ENCODE assay signal across 28 mouse cellular contexts in the genomic region with DNA sequence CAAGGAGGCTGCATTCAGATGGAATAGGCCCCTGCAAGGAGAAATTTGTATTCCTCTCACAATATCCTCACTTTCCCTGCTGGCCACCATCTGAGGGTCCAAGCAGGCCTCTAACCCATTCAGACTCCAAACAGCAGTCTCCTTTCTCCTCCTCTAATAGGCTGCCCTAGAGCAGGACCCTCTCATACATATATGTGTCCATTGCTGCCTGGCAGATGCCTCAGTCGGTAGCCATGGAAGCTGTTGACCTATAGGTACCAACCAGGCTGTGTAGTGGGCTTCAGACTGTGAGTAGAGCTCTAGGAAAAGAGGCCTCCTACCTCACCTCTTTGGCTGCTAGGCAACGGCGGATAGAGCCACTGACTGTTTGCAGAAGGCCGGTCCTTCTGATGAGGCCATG.
DNase-seq lines count a peak whose midpoint lies in the region; ATAC-seq and TF ChIP-seq lines count a peak whose summit lies in the region.
"Had no signal": no experiment of that assay in that cellular context is flagged by ENCODE, and none has a peak within 500 bp of the region (broad histone marks: within the 10 kb centered on the region; RNA-seq: fewer than 3 reads in every experiment).

No protein-coding gene starts in this region.

- 0 out of 2 replicates have a peak, but pooled peaks have one; percentile 11 for ATAC-seq in hindbrain, embryonic 14.5 days (ENCODE audit: low FRiP score)
- ATAC-seq in hindbrain, embryonic 11.5 days (ENCODE audit: low FRiP score), result no peak
- ATAC-seq in midbrain, embryonic 13.5 days, result peak; percentile 55
- no peak for ATAC-seq in midbrain, postnatal 0 days (ENCODE audit: low FRiP score)
- no peak for ATAC-seq in limb, embryonic 15.5 days (ENCODE audit: insufficient number of reproducible peaks, low FRiP score, low TSS enrichment, low read depth)
- ATAC-seq in cerebellum, adult (ENCODE audit: insufficient number of reproducible peaks, low FRiP score, low TSS enrichment), result no peak
- ATAC-seq: intestine, embryonic 15.5 days had no signal

- no peak for TF ChIP-seq EP300 in heart, adult 2 months (IDR thresholded peaks at IDR 0.05; ENCODE audit: insufficient read depth, low read depth, low read length)

- no peak overlapping the region for H3K4me3 ChIP-seq in hindbrain, embryonic 14.5 days (replicated peaks; ENCODE audit: low read length)
- no peak overlapping the region for H3K4me3 ChIP-seq in hindbrain, embryonic 11.5 days (ENCODE audit: low read depth, low read length)
- H3K4me3 ChIP-seq in midbrain, embryonic 13.5 days (replicated peaks), result no peak overlapping the region
- no peak overlapping the region for H3K4me3 ChIP-seq in midbrain, postnatal 0 days (ENCODE audit: low read depth, low read length)
- H3K4me3 ChIP-seq in limb, embryonic 15.5 days, result no peak overlapping the region
- no peak overlapping the region for H3K4me3 ChIP-seq in heart, adult 2 months
- H3K4me3 ChIP-seq: embryonic facial prominence, embryonic 12.5 days; heart, embryonic 13.5 days; intestine, embryonic 15.5 days; layer of hippocampus, adult 2 months; left cerebral cortex, adult 2 months; liver, embryonic 15.5 days; lung, embryonic 15.5 days; midbrain, embryonic 12.5 days; myocyte; neural tube, embryonic 12.5 days had no signal

- DNase-seq in hindbrain, embryonic 14.5 days (ENCODE audit: low spot score), result no peak
- no peak for DNase-seq in hindbrain, embryonic 11.5 days (ENCODE audit: low spot score)
- no peak for DNase-seq in midbrain, postnatal 0 days (ENCODE audit: low spot score)
- no peak for DNase-seq in heart, adult 2 months
- DNase-seq: adrenal gland, postnatal 36 days; B cell, adult 2 months; cerebellum, adult 8-10 months; cerebellum, postnatal 25 days; heart, postnatal 10 days; kidney, adult 2 months; kidney, postnatal 36 days; right cerebral cortex, adult 18-20 months; thymus, adult 18-20 months; thymus, postnatal 25 days had no signal

- 82% methylated on average over 4 of the region's 4 CpGs for WGBS in hindbrain, embryonic 14.5 days
- WGBS in hindbrain, embryonic 11.5 days, result 90% methylated on average over 4 of the region's 4 CpGs
- 70% methylated on average over 4 of the region's 4 CpGs for WGBS in midbrain, embryonic 13.5 days
- 75% methylated on average over 4 of the region's 4 CpGs for WGBS in midbrain, postnatal 0 days
- WGBS in limb, embryonic 15.5 days, result 84% methylated on average over 4 of the region's 4 CpGs
- WGBS in heart, adult 2 months, result 96% methylated on average over 4 of the region's 4 CpGs

- no peak for TF ChIP-seq POLR2A in heart, adult 2 months (IDR thresholded peaks at IDR 0.05; ENCODE audit: insufficient read depth, low read depth, low read length)

- peaks cover 13% of the 10 kb centered on the region; the same call in 1 of the 2 replicates for H3K4me1 ChIP-seq in hindbrain, embryonic 14.5 days (replicated peaks; ENCODE audit: control insufficient read depth, insufficient read depth, low read length)
- H3K4me1 ChIP-seq in hindbrain, embryonic 11.5 days (replicated peaks; ENCODE audit: control insufficient read depth, insufficient read depth, low read length), result no peaks in the 10 kb centered on the region
- peaks cover 16% of the 10 kb centered on the region; the same call in 1 of the 2 replicates for H3K4me1 ChIP-seq in midbrain, embryonic 13.5 days (replicated peaks)
- peaks cover 5% of the 10 kb centered on the region; the same call in 1 of the 2 replicates for H3K4me1 ChIP-seq in midbrain, postnatal 0 days (ENCODE audit: insufficient read depth, low read length)
- peaks cover 24% of the 10 kb centered on the region for H3K4me1 ChIP-seq in limb, embryonic 15.5 days
- peaks cover 4% of the 10 kb centered on the region for H3K4me1 ChIP-seq in heart, adult 2 months (ENCODE audit: control insufficient read depth, insufficient read depth, low read length)
- H3K4me1 ChIP-seq: intestine, embryonic 15.5 days; liver, embryonic 15.5 days; neural tube, embryonic 12.5 days had no signal

- H3K9me3 ChIP-seq in hindbrain, embryonic 14.5 days (ENCODE audit: control insufficient read depth, low read length), result no peaks in the 10 kb centered on the region
- H3K9me3 ChIP-seq in hindbrain, embryonic 11.5 days (ENCODE audit: control insufficient read depth, low read length), result no peaks in the 10 kb centered on the region
- H3K9me3 ChIP-seq in midbrain, embryonic 13.5 days, result no peaks in the 10 kb centered on the region
- H3K9me3 ChIP-seq in midbrain, postnatal 0 days (ENCODE audit: low read length), result no peaks in the 10 kb centered on the region
- no peaks in the 10 kb centered on the region for H3K9me3 ChIP-seq in limb, embryonic 15.5 days
- H3K9me3 ChIP-seq: embryonic facial prominence, embryonic 12.5 days; heart, embryonic 13.5 days; intestine, embryonic 15.5 days; liver, embryonic 15.5 days; lung, embryonic 15.5 days; midbrain, embryonic 12.5 days; neural tube, embryonic 12.5 days had no signal

- TF ChIP-seq CTCF in midbrain, postnatal 0 days (IDR thresholded peaks at IDR 0.05), result no peak
- no peak for TF ChIP-seq CTCF in heart, adult 2 months (IDR thresholded peaks at IDR 0.05)

- H3K79me2 ChIP-seq in heart, adult 2 months (replicated peaks; ENCODE audit: control insufficient read depth, insufficient read depth, low read length), result peaks cover 2% of the 10 kb centered on the region

- no peaks in the 10 kb centered on the region for H3K36me3 ChIP-seq in hindbrain, embryonic 14.5 days (replicated peaks; ENCODE audit: control insufficient read depth, insufficient read depth)
- H3K36me3 ChIP-seq in hindbrain, embryonic 11.5 days (ENCODE audit: control insufficient read depth, insufficient read depth, low read length), result no peaks in the 10 kb centered on the region
- H3K36me3 ChIP-seq in midbrain, embryonic 13.5 days, result no peaks in the 10 kb centered on the region
- H3K36me3 ChIP-seq in midbrain, postnatal 0 days (ENCODE audit: insufficient read depth, low read length), result no peaks in the 10 kb centered on the region
- no peaks in the 10 kb centered on the region for H3K36me3 ChIP-seq in limb, embryonic 15.5 days
- H3K36me3 ChIP-seq in heart, adult 2 months (ENCODE audit: control insufficient read depth, insufficient read depth, low read length), result no peaks in the 10 kb centered on the region; the same call in 1 of the 2 replicates
- H3K36me3 ChIP-seq: embryonic facial prominence, embryonic 12.5 days; heart, embryonic 13.5 days; intestine, embryonic 15.5 days; liver, embryonic 15.5 days; lung, embryonic 15.5 days; midbrain, embryonic 12.5 days; neural tube, embryonic 12.5 days had no signal

- H3K9ac ChIP-seq in hindbrain, embryonic 14.5 days, result no peak overlapping the region
- H3K9ac ChIP-seq in hindbrain, embryonic 11.5 days (ENCODE audit: low read depth, low read length), result no peak overlapping the region
- no peak overlapping the region for H3K9ac ChIP-seq in midbrain, embryonic 13.5 days (replicated peaks)
- H3K9ac ChIP-seq in midbrain, postnatal 0 days (replicated peaks; ENCODE audit: low read length, poor library complexity, severe bottlenecking), result no peak overlapping the region
- H3K9ac ChIP-seq in limb, embryonic 15.5 days, result no peak overlapping the region
- H3K9ac ChIP-seq in heart, adult 2 months (ENCODE audit: low read depth, low read length), result no peak overlapping the region
- H3K9ac ChIP-seq: embryonic facial prominence, embryonic 12.5 days; heart, embryonic 13.5 days; intestine, embryonic 15.5 days; liver, embryonic 15.5 days; lung, embryonic 15.5 days; midbrain, embryonic 12.5 days; neural tube, embryonic 12.5 days had no signal

- no peaks in the 10 kb centered on the region for H3K27me3 ChIP-seq in hindbrain, embryonic 14.5 days (ENCODE audit: control insufficient read depth, insufficient read depth, low read length)
- H3K27me3 ChIP-seq in hindbrain, embryonic 11.5 days (ENCODE audit: control insufficient read depth, insufficient read depth, low read length), result no peaks in the 10 kb centered on the region
- H3K27me3 ChIP-seq in midbrain, embryonic 13.5 days, result no peaks in the 10 kb centered on the region
- no peaks in the 10 kb centered on the region for H3K27me3 ChIP-seq in midbrain, postnatal 0 days (ENCODE audit: insufficient read depth, low read length)
- H3K27me3 ChIP-seq in limb, embryonic 15.5 days, result no peaks in the 10 kb centered on the region
- no peaks in the 10 kb centered on the region for H3K27me3 ChIP-seq in heart, adult 2 months (ENCODE audit: control insufficient read depth, insufficient read depth, low read length)
- H3K27me3 ChIP-seq: embryonic facial prominence, embryonic 12.5 days; heart, embryonic 13.5 days; intestine, embryonic 15.5 days; liver, embryonic 15.5 days; lung, embryonic 15.5 days; midbrain, embryonic 12.5 days; neural tube, embryonic 12.5 days had no signal

- H3K27ac ChIP-seq in hindbrain, embryonic 14.5 days, result 0 out of 2 replicates have a peak overlapping the region, but pooled peaks have one; percentile 21
- H3K27ac ChIP-seq in hindbrain, embryonic 11.5 days (ENCODE audit: low read depth, low read length), result no peak overlapping the region
- H3K27ac ChIP-seq in midbrain, embryonic 13.5 days, result no peak overlapping the region
- H3K27ac ChIP-seq in midbrain, postnatal 0 days (ENCODE audit: low read depth, low read length), result no peak overlapping the region
- peak overlapping the region; percentile 60; the same call in 1 of the 2 replicates for H3K27ac ChIP-seq in limb, embryonic 15.5 days
- H3K27ac ChIP-seq in heart, adult 2 months, result no peak overlapping the region
- H3K27ac ChIP-seq: embryonic facial prominence, embryonic 12.5 days; heart, embryonic 13.5 days; intestine, embryonic 15.5 days; layer of hippocampus, adult 2 months; left cerebral cortex, adult 2 months; liver, embryonic 15.5 days; lung, embryonic 15.5 days; midbrain, embryonic 12.5 days; neural tube, embryonic 12.5 days; stomach, postnatal 0 days had no signal

- H3K4me2 ChIP-seq in hindbrain, embryonic 14.5 days (replicated peaks), result no peak overlapping the region
- no peak overlapping the region for H3K4me2 ChIP-seq in hindbrain, embryonic 11.5 days (replicated peaks; ENCODE audit: low read depth, low read length)
- no peak overlapping the region for H3K4me2 ChIP-seq in midbrain, embryonic 13.5 days (replicated peaks)
- no peak overlapping the region for H3K4me2 ChIP-seq in midbrain, postnatal 0 days (ENCODE audit: low read depth, low read length, poor library complexity, severe bottlenecking)
- H3K4me2 ChIP-seq in limb, embryonic 15.5 days, result no peak overlapping the region
- H3K4me2 ChIP-seq: embryonic facial prominence, embryonic 12.5 days; heart, embryonic 13.5 days; intestine, embryonic 15.5 days; liver, embryonic 15.5 days; lung, embryonic 15.5 days; midbrain, embryonic 12.5 days; neural tube, embryonic 12.5 days had no signal

- intact Hi-C loops in heart, adult 2 months (cut with DNase I), result no loop called here

Comparison
In these comparisons a context has a peak if more than half of its experiments do, and no peak if none do; other contexts are left out.
1. ATAC-seq: peak in hindbrain, embryonic 14.5 days (single experiment) and midbrain, embryonic 13.5 days (single experiment); none in hindbrain, embryonic 11.5 days (single experiment), midbrain, postnatal 0 days (single experiment), limb, embryonic 15.5 days (single experiment) and cerebellum, adult (single experiment).
2. H3K27ac ChIP-seq: peak in hindbrain, embryonic 14.5 days (single experiment) and limb, embryonic 15.5 days (single experiment); none in hindbrain, embryonic 11.5 days (single experiment), midbrain, embryonic 13.5 days (single experiment), midbrain, postnatal 0 days (single experiment) and heart, adult 2 months (single experiment).